Mouse (Mus musculus): ENCODE results near the gene Gm13057.
"Not testable (repeated sequence)": the region's sequence is repeated elsewhere in the genome, so short reads cannot be mapped to it uniquely, and the experiment has no call there.

The Gm13057 gene

GRCm38 (mm10) chr4:143551400-143551799, at the start of gene Gm13057, which contains the start of gene BC080695:
Gene Gm13057, plus strand, starts transcription at chr4:143551709.
Gene BC080695, plus strand, starts transcription at chr4:143551700.
- not testable (repeated sequence) for DNase-seq (ENCODE audit: low spot score)

DNA sequence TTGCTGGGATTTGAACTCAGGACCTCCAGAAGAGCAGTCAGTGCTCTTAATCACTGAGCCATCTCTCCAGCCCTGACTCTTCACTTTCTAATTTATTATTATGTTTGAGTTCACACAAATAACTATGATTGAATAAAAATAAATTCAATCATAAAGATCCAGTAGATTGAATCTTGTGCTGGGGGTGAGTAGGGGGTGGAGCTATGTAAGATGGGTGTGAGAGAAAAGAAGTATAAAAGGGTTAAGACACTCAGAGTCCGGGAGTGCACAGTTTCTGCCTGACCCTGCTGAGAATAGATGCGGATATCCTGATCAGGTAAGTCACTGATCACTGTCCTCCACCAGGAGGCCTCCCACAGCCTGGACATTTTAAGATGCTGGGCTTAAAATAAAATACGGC, 40.5 kb upstream of the Gm13057 start, which contains the start of gene Gm13043:
Gene Gm13043 (plus strand): TSS at position 301 of the 400 bp plus-strand sequence.
- no peak for DNase-seq (ENCODE audit: low spot score)

GRCm38 (mm10) chr4:143535654-143536053, 15.9 kb upstream of the Gm13057 start, which contains the start of gene Gm13040:
Gene Gm13040, plus strand, starts transcription at chr4:143535954.
- DNase-seq (ENCODE audit: low spot score): not testable (repeated sequence)

Measured in T-cell, adult 2 months (primary cell).